Mouse (Mus musculus) midbrain, postnatal 0 days (tissue): Measurements from ENCODE around the gene Dgat2. TPM values are rescaled to one million over a fixed set of nuclear protein-coding genes. Genes with fewer than 3 reads are reported as not detected.
A peak's percentile ranks its signal among the peaks of the same experiment; 100 is the strongest.

ENCODE experiments used
- ATAC-seq: fragments of 200-750 bp; cut with Nextera tagmentation; 2 replicates; pipeline ENCODE4 v1.8.0; 2017; ENCODE audit warnings: moderate number of reproducible peaks, mild to moderate bottlenecking, moderate TSS enrichment, moderate library complexity; ENCODE audit not compliant: low FRiP score
- DNase-seq: peaks from one replicate; pipeline ENCODE4 v3.0.0-alpha.2; 2015; ENCODE audit warnings: low spot score
- H3K27ac ChIP-seq: fragments of 300-500 bp; sonication (generic); 2 replicates; pipeline ENCODE4 v1.5.1; 2014; ENCODE audit warnings: low read depth, mild to moderate bottlenecking, low read length, mixed read lengths
- H3K27me3 ChIP-seq: fragments of 300-500 bp; sonication (generic); 2 replicates; pipeline ENCODE4 v1.6.1; 2014; ENCODE audit warnings: low read length, control low read depth, mixed read lengths; ENCODE audit not compliant: insufficient read depth
- H3K36me3 ChIP-seq: fragments of 300-500 bp; sonication (generic); 2 replicates; pipeline ENCODE4 v1.6.1; 2014; ENCODE audit warnings: low read length, control low read depth, mixed read lengths; ENCODE audit not compliant: insufficient read depth
- H3K4me1 ChIP-seq: fragments of 300-500 bp; sonication (generic); 2 replicates; pipeline ENCODE4 v1.6.1; 2014; ENCODE audit warnings: mild to moderate bottlenecking, control low read depth, antibody characterized with exemption, low read length, mixed read lengths; ENCODE audit not compliant: insufficient read depth
- H3K4me2 ChIP-seq: fragments of 300-500 bp; sonication (generic); 2 replicates; pipeline ENCODE4 v1.6.1; 2014; ENCODE audit warnings: low read depth, mild to moderate bottlenecking, low read length, mixed read lengths; ENCODE audit not compliant: poor library complexity, severe bottlenecking
- H3K4me3 ChIP-seq: fragments of 300-500 bp; sonication (generic); 2 replicates; pipeline ENCODE4 v1.5.1; 2014; ENCODE audit warnings: low read depth, mild to moderate bottlenecking, low read length, moderate library complexity
- H3K9ac ChIP-seq: fragments of 300-500 bp; sonication (generic); replicated peaks from 2 replicates; pipeline ENCODE4 v1.6.1; 2014; ENCODE audit warnings: mild to moderate bottlenecking, low read length, moderate library complexity, mixed read lengths; ENCODE audit not compliant: poor library complexity, severe bottlenecking
- H3K9me3 ChIP-seq: fragments of 300-500 bp; sonication (generic); 2 replicates; pipeline ENCODE4 v1.6.1; 2016; ENCODE audit warnings: low read length, control low read depth
- CTCF ChIP-seq: IDR thresholded peaks from 2 replicates; pipeline ENCODE4 v1.5.1; 2016; ENCODE audit warnings: antibody characterized with exemption, mild to moderate bottlenecking
- WGBS: fragments of 180-500 bp; shearing (Covaris S2); extraction: QIAGEN DNeasy Blood & Tissue Kit; methylation state at CpG from one replicate; pipeline ENCODE4 v1.1.7; 2014; 5-methylcytosine and 5-hydroxymethylcytosine counted together
- polyA plus RNA-seq: library from polyadenylated mRNA; unstranded; fragments of >200 nt; fragmentation: Nextera tagmentation; extraction: Ambion mirVana; gene quantifications from 2 replicates; pipeline ENCODE4 v1.2.1, GENCODE M21; 2015
- total RNA-seq: library from RNA; depleted of rRNA; stranded (reverse); fragments of >200 nt; gene quantifications from 2 replicates; pipeline ENCODE4 v1.2.3, GENCODE M21; 2014

Gene Dgat2
- total and polyA plus RNA-seq, 2 experiments from 2014 or later, result 33.1 to 34.5 TPM

DNA sequence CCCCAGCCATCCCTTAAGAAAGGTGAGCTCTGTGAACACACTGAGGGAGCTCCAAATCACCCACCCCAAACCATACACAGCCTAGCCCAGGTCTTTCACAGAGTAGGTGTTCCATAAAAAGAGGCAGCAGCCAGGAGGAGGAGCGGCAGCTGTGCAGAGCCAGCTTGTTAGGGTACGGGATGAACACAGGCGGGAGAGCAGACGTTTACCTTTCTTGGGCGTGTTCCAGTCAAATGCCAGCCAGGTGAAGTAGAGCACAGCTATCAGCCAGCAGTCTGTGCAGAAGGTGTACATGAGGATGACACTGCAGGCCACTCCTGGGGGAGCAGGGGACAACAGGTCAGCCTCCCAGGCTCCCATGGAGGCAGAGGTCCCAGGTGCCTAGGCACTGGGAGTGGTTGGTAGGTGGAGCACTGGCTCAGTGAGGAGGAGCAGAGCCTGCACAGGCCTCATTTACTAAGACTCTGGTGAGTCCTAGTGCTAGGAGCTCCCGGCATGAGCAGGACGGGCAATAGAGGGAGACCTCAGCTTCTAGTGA lies 17.6 kb downstream of the Dgat2 start:
- DNase-seq, result no peak
- no peak for ATAC-seq
- Histone ChIP-seq H3K27ac (no peak overlapping the region), H3K9ac (no peak overlapping the region), H3K4me3 (no peak overlapping the region), H3K4me1 (no peaks in the 10 kb centered on the region), H3K9me3 (no peaks in the 10 kb centered on the region), H3K4me2 (no peak overlapping the region), H3K36me3 (no peaks in the 10 kb centered on the region), H3K27me3 (no peaks in the 10 kb centered on the region)
- 87% methylated on average over 7 of the region's 7 CpGs for WGBS
- no peak for TF ChIP-seq CTCF

DNA sequence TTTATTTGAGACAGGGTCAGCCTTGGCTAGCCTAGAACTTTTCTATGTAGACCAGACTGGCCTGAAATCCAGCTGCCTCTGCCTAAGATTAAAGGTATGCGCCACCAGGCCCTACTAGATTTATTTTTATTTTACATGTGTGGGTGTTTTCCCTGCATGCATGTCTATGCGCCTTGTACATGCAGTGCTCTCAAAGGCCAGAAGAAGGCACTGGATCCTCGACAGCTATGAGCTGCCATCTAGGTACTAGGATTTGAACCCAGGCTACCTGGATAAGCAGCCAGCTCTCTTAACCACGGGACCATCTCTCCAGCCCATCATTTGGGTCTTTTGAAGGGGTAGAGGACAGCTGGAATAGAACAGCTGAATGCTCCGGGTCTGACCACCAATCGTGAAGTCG lies 20.1 kb downstream of the Dgat2 start:
- Histone ChIP-seq H3K27me3 (no peaks in the 10 kb centered on the region), H3K9me3 (no peaks in the 10 kb centered on the region), H3K9ac (no peak overlapping the region), H3K36me3 (no peaks in the 10 kb centered on the region), H3K27ac (no peak overlapping the region), H3K4me3 (no peak overlapping the region), H3K4me2 (no peak overlapping the region), H3K4me1 (no peaks in the 10 kb centered on the region)
- peak; percentile 17; the same call in 1 of the 2 replicates for TF ChIP-seq CTCF
- no peak for DNase-seq
- no peak for ATAC-seq
- 90% methylated on average over 7 of the region's 7 CpGs for whole genome bisulfite sequencing

DNA sequence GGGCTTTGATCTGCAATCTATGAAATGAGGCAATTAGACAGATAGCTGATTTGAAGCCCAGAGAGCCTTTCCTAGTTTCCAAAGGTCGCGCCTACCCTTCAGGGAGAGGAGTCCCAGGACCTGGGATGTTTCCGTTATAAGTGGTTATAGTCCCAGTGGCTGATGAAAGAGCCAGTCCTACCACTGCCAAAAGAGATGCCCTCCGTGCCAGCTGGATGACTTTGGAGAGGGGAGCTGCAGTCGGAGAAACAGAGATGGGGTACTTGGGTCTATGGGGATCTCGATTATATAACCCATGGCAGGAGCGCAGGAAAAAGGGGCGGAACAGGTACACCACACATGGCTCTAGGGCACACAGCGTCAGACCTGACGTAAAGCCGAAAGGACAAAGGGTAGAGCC lies 20.6 kb downstream of the Dgat2 start:
- H3K9ac ChIP-seq, result no peak overlapping the region
- WGBS, result 85% methylated on average over 11 of the region's 11 CpGs
- no peaks in the 10 kb centered on the region for H3K36me3 ChIP-seq
- no peak overlapping the region for H3K4me2 ChIP-seq
- DNase-seq (no peak), ATAC-seq (no peak)
- TF ChIP-seq CTCF, result no peak
- no peaks in the 10 kb centered on the region for H3K9me3 ChIP-seq
- no peak overlapping the region for H3K4me3 ChIP-seq
- H3K4me1 ChIP-seq, result no peaks in the 10 kb centered on the region
- no peaks in the 10 kb centered on the region for H3K27me3 ChIP-seq
- no peak overlapping the region for H3K27ac ChIP-seq

- no peak for ATAC-seq
- H3K27ac ChIP-seq, result no peak overlapping the region
- H3K27me3 ChIP-seq, result no peaks in the 10 kb centered on the region
- DNase-seq, result no peak
- H3K4me3 ChIP-seq, result no peak overlapping the region
- no peaks in the 10 kb centered on the region for H3K4me1 ChIP-seq
- WGBS, result 62% methylated on average over 4 of the region's 4 CpGs
- no peaks in the 10 kb centered on the region for H3K9me3 ChIP-seq
- no peak overlapping the region for H3K9ac ChIP-seq
- H3K4me2 ChIP-seq, result no peak overlapping the region
- no peaks in the 10 kb centered on the region for H3K36me3 ChIP-seq
- TF ChIP-seq CTCF, result no peak
These were observed 21.0 kb downstream of the Dgat2 start for GRCm38 (mm10) chr7:99161529-99161928.

GRCm38 (mm10) chr7:99160995-99161394 lies 21.5 kb downstream of the Dgat2 start:
- WGBS, result 72% methylated on average over 7 of the region's 7 CpGs
- TF ChIP-seq CTCF, result no peak
- no peaks in the 10 kb centered on the region for H3K36me3 ChIP-seq
- H3K4me1 ChIP-seq, result no peaks in the 10 kb centered on the region
- DNase-seq (no peak), ATAC-seq (no peak)
- H3K27me3 ChIP-seq, result no peaks in the 10 kb centered on the region
- H3K4me2 ChIP-seq, result no peak overlapping the region
- H3K9me3 ChIP-seq, result no peaks in the 10 kb centered on the region
- no peak overlapping the region for H3K9ac ChIP-seq
- H3K27ac ChIP-seq, result no peak overlapping the region
- H3K4me3 ChIP-seq, result no peak overlapping the region

- DNase-seq, result no peak
- no peak overlapping the region for H3K9ac ChIP-seq
- TF ChIP-seq CTCF, result no peak
- no peaks in the 10 kb centered on the region for H3K36me3 ChIP-seq
- ATAC-seq, result no peak
- no peak overlapping the region for H3K27ac ChIP-seq
- H3K4me2 ChIP-seq, result no peak overlapping the region
- 92% methylated on average over 2 of the region's 2 CpGs for WGBS
- no peaks in the 10 kb centered on the region for H3K27me3 ChIP-seq
- no peaks in the 10 kb centered on the region for H3K4me1 ChIP-seq
- no peak overlapping the region for H3K4me3 ChIP-seq
- no peaks in the 10 kb centered on the region for H3K9me3 ChIP-seq
These were observed 23.1 kb downstream of the Dgat2 start for GRCm38 (mm10) chr7:99159446-99159845.
